20 mouse cellular contexts compared by ENCODE assay signal in the genomic region with DNA sequence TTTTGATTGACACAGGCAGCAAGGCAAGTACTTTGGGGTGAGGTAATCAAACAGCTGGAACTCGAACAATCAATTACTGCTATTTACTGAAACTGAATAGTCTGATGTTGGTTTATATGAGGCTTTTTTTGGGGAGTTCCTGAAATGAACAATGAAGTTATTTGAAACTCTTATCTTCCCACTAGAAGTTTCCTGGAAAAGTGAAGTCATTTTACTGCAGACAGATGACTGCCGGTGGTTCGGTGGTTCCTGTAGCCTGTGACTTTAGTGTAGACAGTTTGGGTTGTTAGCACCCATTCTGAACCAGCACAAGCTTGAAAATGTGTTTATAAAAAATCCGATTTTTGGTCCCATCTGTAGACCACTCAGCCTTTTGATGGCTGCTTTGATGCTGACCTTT. TPM values are rescaled to one million over a fixed set of nuclear protein-coding genes. Genes with fewer than 3 reads are reported as not detected.
DNase-seq lines count a peak whose midpoint lies in the region; ATAC-seq and TF ChIP-seq lines count a peak whose summit lies in the region.
"Had no signal": no experiment of that assay in that cellular context is flagged by ENCODE, and none has a peak within 500 bp of the region (broad histone marks: within the 10 kb centered on the region; RNA-seq: fewer than 3 reads in every experiment).

No protein-coding gene starts in this region.

- no peak overlapping the region; the same call in 1 of the 2 replicates for H3K4me3 ChIP-seq in heart, adult 2 months
- H3K4me3 ChIP-seq in kidney, adult 2 months (ENCODE audit: insufficient read depth, low read depth, low read length), result no peak overlapping the region
- H3K4me3 ChIP-seq in MEL (ENCODE audit: control insufficient read depth in 1 of 2, insufficient read depth in 1 of 2, low read depth in 2 of 2, low read length in 2 of 2), result no peak overlapping the region
- no peak overlapping the region for H3K4me3 ChIP-seq in hindbrain, embryonic 14.5 days (replicated peaks; ENCODE audit: low read length)
- H3K4me3 ChIP-seq in forebrain, postnatal 0 days (ENCODE audit: low read depth, low read length), result no peak overlapping the region
- H3K4me3 ChIP-seq: midbrain, embryonic 10.5 days; stomach, embryonic 15.5 days had no signal

- H3K4me1 ChIP-seq in heart, adult 2 months (ENCODE audit: control insufficient read depth, insufficient read depth, low read length), result peaks cover 25% of the 10 kb centered on the region
- peaks cover 9% of the 10 kb centered on the region; the same call in 1 of the 2 replicates for H3K4me1 ChIP-seq in kidney, adult 2 months (ENCODE audit: control insufficient read depth, insufficient read depth, low read length)
- H3K4me1 ChIP-seq in MEL (ENCODE audit: control insufficient read depth in 1 of 2, insufficient read depth in 2 of 2, low read length in 2 of 2), result peaks cover 5% of the 10 kb centered on the region in 2 experiments; a peak in 3 of 4 replicates
- H3K4me1 ChIP-seq in hindbrain, embryonic 14.5 days (replicated peaks; ENCODE audit: control insufficient read depth, insufficient read depth, low read length), result 0 out of 2 replicates have a peak, but pooled peaks cover 4% of the 10 kb centered on the region
- H3K4me1 ChIP-seq in forebrain, postnatal 0 days (ENCODE audit: insufficient read depth), result no peaks in the 10 kb centered on the region
- H3K4me1 ChIP-seq: midbrain, embryonic 10.5 days had no signal

- TF ChIP-seq RAD21 in MEL (IDR thresholded peaks at IDR 0.05; ENCODE audit: low read depth, low read length), result no peak

- intact Hi-C loops in heart, adult 2 months (cut with DNase I), result no loop called here

- no peaks in the 10 kb centered on the region for H3K27me3 ChIP-seq in heart, adult 2 months (ENCODE audit: control insufficient read depth, insufficient read depth, low read length)
- H3K27me3 ChIP-seq in kidney, adult 2 months (replicated peaks; ENCODE audit: control insufficient read depth, insufficient read depth, low read length), result no peaks in the 10 kb centered on the region
- H3K27me3 ChIP-seq in MEL (ENCODE audit: control insufficient read depth in 1 of 2, insufficient read depth in 2 of 2, low read length in 2 of 2), result no peaks in the 10 kb centered on the region
- no peaks in the 10 kb centered on the region for H3K27me3 ChIP-seq in hindbrain, embryonic 14.5 days (ENCODE audit: control insufficient read depth, insufficient read depth, low read length)
- H3K27me3 ChIP-seq in forebrain, postnatal 0 days (ENCODE audit: insufficient read depth, low read length), result no peaks in the 10 kb centered on the region
- H3K27me3 ChIP-seq: stomach, embryonic 15.5 days had no signal

- no peak for DNase-seq in heart, adult 2 months
- no peak for DNase-seq in heart, adult 18-20 months
- peak; percentile 22 for DNase-seq in kidney, adult 2 months
- no peak for DNase-seq in kidney, postnatal 14 days
- no peak for DNase-seq in MEL (ENCODE audit: low read depth, low spot score)
- peak; percentile 46 for DNase-seq in induced T-regulatory cell, adult 2 months (ENCODE audit: low read depth)
- DNase-seq in hindbrain, embryonic 14.5 days (ENCODE audit: low spot score), result no peak
- no peak for DNase-seq in forebrain, postnatal 0 days
- DNase-seq: adrenal gland, postnatal 25 days; cerebellum, adult 9-10 months; kidney, adult 18-20 months; kidney, postnatal 36 days; lung, postnatal 10 days; right cerebral cortex, postnatal 14 days had no signal

- WGBS in heart, adult 2 months, result 12% methylated on average over 4 of the region's 4 CpGs
- WGBS in kidney, adult 2 months, result 50% methylated on average over 4 of the region's 4 CpGs
- WGBS in hindbrain, embryonic 14.5 days, result 82% methylated on average over 4 of the region's 4 CpGs
- 73% methylated on average over 4 of the region's 4 CpGs for WGBS in forebrain, postnatal 0 days

- no peaks in the 10 kb centered on the region for H3K9me3 ChIP-seq in MEL (replicated peaks; ENCODE audit: insufficient read depth, low read length)
- no peaks in the 10 kb centered on the region for H3K9me3 ChIP-seq in hindbrain, embryonic 14.5 days (ENCODE audit: control insufficient read depth, low read length)
- no peaks in the 10 kb centered on the region for H3K9me3 ChIP-seq in forebrain, postnatal 0 days (ENCODE audit: low read length)
- H3K9me3 ChIP-seq: midbrain, embryonic 10.5 days; stomach, embryonic 15.5 days had no signal

- H3K4me2 ChIP-seq in hindbrain, embryonic 14.5 days (replicated peaks), result no peak overlapping the region
- no peak overlapping the region for H3K4me2 ChIP-seq in forebrain, postnatal 0 days (ENCODE audit: low read depth)
- H3K4me2 ChIP-seq: stomach, embryonic 15.5 days had no signal

- H3K79me2 ChIP-seq in heart, adult 2 months (replicated peaks; ENCODE audit: control insufficient read depth, insufficient read depth, low read length), result peaks cover 19% of the 10 kb centered on the region
- H3K79me2 ChIP-seq in MEL (ENCODE audit: control insufficient read depth, insufficient read depth, low read length, poor library complexity), result peaks cover 73% of the 10 kb centered on the region

- H3K36me3 ChIP-seq in heart, adult 2 months (ENCODE audit: control insufficient read depth, insufficient read depth, low read length), result peaks cover 36% of the 10 kb centered on the region
- no peaks in the 10 kb centered on the region for H3K36me3 ChIP-seq in kidney, adult 2 months (ENCODE audit: control insufficient read depth, insufficient read depth, low read length)
- peaks cover 7 to 18% of the 10 kb centered on the region in 2 experiments for H3K36me3 ChIP-seq in MEL (ENCODE audit: control insufficient read depth in 1 of 2, insufficient read depth in 2 of 2, low read length in 2 of 2)
- H3K36me3 ChIP-seq in hindbrain, embryonic 14.5 days (replicated peaks; ENCODE audit: control insufficient read depth, insufficient read depth), result no peaks in the 10 kb centered on the region
- no peaks in the 10 kb centered on the region for H3K36me3 ChIP-seq in forebrain, postnatal 0 days (ENCODE audit: insufficient read depth)

- H3K27ac ChIP-seq in heart, adult 2 months, result peak overlapping the region; percentile 66
- H3K27ac ChIP-seq in kidney, adult 2 months (ENCODE audit: insufficient read depth, low read depth, low read length), result peak overlapping the region; percentile 73; the same call in 1 of the 2 replicates
- no peak overlapping the region for H3K27ac ChIP-seq in MEL (ENCODE audit: control insufficient read depth, low read depth, low read length)
- no peak overlapping the region for H3K27ac ChIP-seq in hindbrain, embryonic 14.5 days
- no peak overlapping the region for H3K27ac ChIP-seq in forebrain, postnatal 0 days (ENCODE audit: low read depth, low read length)
- H3K27ac ChIP-seq: liver, embryonic 14.5 days; midbrain, embryonic 10.5 days; stomach, embryonic 15.5 days had no signal

- peak overlapping the region; percentile 67; the same call in 1 of the 2 replicates for H3K9ac ChIP-seq in heart, adult 2 months (ENCODE audit: low read depth, low read length)
- no peak overlapping the region for H3K9ac ChIP-seq in MEL (ENCODE audit: control insufficient read depth, low read depth, low read length, poor library complexity, severe bottlenecking)
- no peak overlapping the region for H3K9ac ChIP-seq in hindbrain, embryonic 14.5 days
- no peak overlapping the region for H3K9ac ChIP-seq in forebrain, postnatal 0 days
- H3K9ac ChIP-seq: liver, embryonic 14.5 days; stomach, embryonic 15.5 days had no signal

- TF ChIP-seq CTCF in heart, adult 2 months (IDR thresholded peaks at IDR 0.05), result no peak
- TF ChIP-seq CTCF in kidney, adult 2 months (conservative IDR thresholded peaks at IDR 0.05; ENCODE audit: insufficient read depth, insufficient read length, low read depth, low read length), result no peak
- TF ChIP-seq CTCF in MEL (IDR thresholded peaks at IDR 0.05 in 2 of 3, conservative IDR thresholded peaks at IDR 0.05 in 1 of 3; ENCODE audit: control insufficient read depth in 1 of 3, insufficient read depth in 1 of 3, low read depth in 2 of 3, low read length in 3 of 3, poor library complexity in 1 of 3, severe bottlenecking in 1 of 3), result no peak
- no peak for TF ChIP-seq CTCF in forebrain, postnatal 0 days (IDR thresholded peaks at IDR 0.05; ENCODE audit: low read depth)

- TF ChIP-seq EP300 in heart, adult 2 months (IDR thresholded peaks at IDR 0.05; ENCODE audit: insufficient read depth, low read depth, low read length), result no peak
- no peak for TF ChIP-seq EP300 in MEL (IDR thresholded peaks at IDR 0.05; ENCODE audit: low read depth in 1 of 2, low read length in 2 of 2)

- TF ChIP-seq POLR2A in heart, adult 2 months (IDR thresholded peaks at IDR 0.05; ENCODE audit: insufficient read depth, low read depth, low read length), result no peak
- TF ChIP-seq POLR2A in kidney, adult 2 months (IDR thresholded peaks at IDR 0.05; ENCODE audit: low read depth, low read length), result no peak
- no peak for TF ChIP-seq POLR2A in MEL (IDR thresholded peaks at IDR 0.05; ENCODE audit: control insufficient read depth in 1 of 2, insufficient read depth in 1 of 2, low read depth in 1 of 2, low read length in 2 of 2, poor library complexity in 1 of 2)

- ATAC-seq in hindbrain, embryonic 14.5 days (ENCODE audit: low FRiP score), result no peak
- ATAC-seq in forebrain, postnatal 0 days, result no peak
- ATAC-seq: activated CD4-positive, CD25-positive, alpha-beta regulatory T cell, adult 4 months; forebrain, embryonic 14.5 days; hindbrain, embryonic 16.5 days had no signal

TF ChIP-seq in MEL, 35 proteins besides CTCF, POLR2A, EP300 and RAD21:
- TF ChIP-seq E2F4 (IDR thresholded peaks at IDR 0.05; ENCODE audit: borderline replicate concordance, low read depth, low read length) (no peak), ETS1 (IDR thresholded peaks at IDR 0.05; ENCODE audit: low read depth, low read length) (peak; percentile 52; the same call in 1 of the 2 replicates), MYC (IDR thresholded peaks at IDR 0.05; ENCODE audit: low read depth, low read length) (no peak), TCF12 (IDR thresholded peaks at IDR 0.05; ENCODE audit: low read depth, low read length) (no peak)

RNA-seq across cellular contexts. Expression of a gene that starts 17.2 kb away (rescaled TPM):
- total RNA-seq in heart, adult 2 months (2021), result 10 to 100 TPM; 14.3 to 18.8 TPM
- 16.6 and 22.5 TPM in 2 replicates for polyA plus RNA-seq in heart, adult 2 months (2012; rRNA removed)
- total RNA-seq in heart, adult 18-20 months (2021), result 10 to 100 TPM; 13.1 to 13.5 TPM
- 8.7 and 9.5 TPM in 2 replicates for polyA plus RNA-seq in kidney, adult 2 months (2012; rRNA removed)
- total RNA-seq in MEL (2012; rRNA removed), result 25.6 and 28.9 TPM in 2 replicates
- polyA plus RNA-seq in MEL (2012; ENCODE audit: insufficient read depth in 1 of 2, insufficient read length in 2 of 2, low read depth in 1 of 2, low replicate concordance in 2 of 2, missing spikeins in 1 of 2), result 100 to 1,000 TPM in 1 of 2 experiments, 10 to 100 TPM in 1; 32.9 to 155 TPM
- 61.1 and 68.3 TPM in 2 replicates for polyA plus RNA-seq in hindbrain, embryonic 14.5 days (2014; fragmentation: Nextera tagmentation; extraction: Ambion mirVana)
- 119 and 149 TPM in 2 replicates for total RNA-seq in forebrain, postnatal 0 days (2014; rRNA removed)
- polyA plus RNA-seq in forebrain, postnatal 0 days (2015; fragmentation: Nextera tagmentation; extraction: Ambion mirVana), result 39.2 and 46.8 TPM in 2 replicates

Comparison
In these comparisons a context has a peak if more than half of its experiments do, and no peak if none do; other contexts are left out.
1. DNase-seq: peak in kidney, adult 2 months (single experiment) and induced T-regulatory cell, adult 2 months (single experiment); none in heart, adult 2 months (0 of 2), heart, adult 18-20 months (0 of 2), kidney, postnatal 14 days (single experiment), MEL (single experiment), hindbrain, embryonic 14.5 days (single experiment) and forebrain, postnatal 0 days (single experiment).
2. H3K27ac ChIP-seq: peak in heart, adult 2 months (single experiment) and kidney, adult 2 months (single experiment); none in MEL (single experiment), hindbrain, embryonic 14.5 days (single experiment) and forebrain, postnatal 0 days (single experiment).